ENCODE assay signal across 17 mouse cellular contexts in genomic region chr1:105094500-105094899, GRCm38 (mm10).
DNase-seq lines count a peak whose midpoint lies in the region; ATAC-seq and TF ChIP-seq lines count a peak whose summit lies in the region.
"Had no signal": no experiment of that assay in that cellular context is flagged by ENCODE, and none has a peak within 500 bp of the region (broad histone marks: within the 10 kb centered on the region; RNA-seq: fewer than 3 reads in every experiment).

No protein-coding gene starts in this region.

- no peaks in the 10 kb centered on the region for H3K36me3 ChIP-seq in heart, embryonic 12.5 days
- H3K36me3 ChIP-seq: forebrain, embryonic 12.5 days; heart, embryonic 13.5 days had no signal

- H3K27me3 ChIP-seq in heart, embryonic 12.5 days (replicated peaks), result no peaks in the 10 kb centered on the region
- H3K27me3 ChIP-seq: forebrain, embryonic 12.5 days; heart, embryonic 13.5 days had no signal

- TF ChIP-seq CTCF in lung, adult 2 months (IDR thresholded peaks at IDR 0.05; ENCODE audit: insufficient read depth, low read length), result no peak

- no peak overlapping the region for H3K4me2 ChIP-seq in heart, embryonic 12.5 days
- H3K4me2 ChIP-seq: forebrain, embryonic 12.5 days; heart, embryonic 13.5 days; hindbrain, embryonic 14.5 days had no signal

- ATAC-seq in heart, embryonic 12.5 days (ENCODE audit: insufficient number of reproducible peaks, low FRiP score), result no peak

- H3K4me1 ChIP-seq in heart, embryonic 12.5 days (replicated peaks), result peaks cover 4% of the 10 kb centered on the region; the same call in 1 of the 2 replicates
- no peaks in the 10 kb centered on the region for H3K4me1 ChIP-seq in lung, adult 2 months (ENCODE audit: control insufficient read depth, insufficient read depth, low read length)
- H3K4me1 ChIP-seq: forebrain, embryonic 12.5 days had no signal

- no peak overlapping the region for H3K9ac ChIP-seq in heart, embryonic 12.5 days
- H3K9ac ChIP-seq: forebrain, embryonic 12.5 days; heart, embryonic 13.5 days; hindbrain, embryonic 14.5 days had no signal

- H3K9me3 ChIP-seq in heart, embryonic 12.5 days (replicated peaks), result no peaks in the 10 kb centered on the region
- H3K9me3 ChIP-seq: forebrain, embryonic 12.5 days; heart, embryonic 13.5 days had no signal

- TF ChIP-seq POLR2A in lung, adult 2 months (IDR thresholded peaks at IDR 0.05; ENCODE audit: borderline replicate concordance, extremely low read depth, low read depth, low read length), result no peak

- H3K4me3 ChIP-seq in heart, embryonic 12.5 days, result no peak overlapping the region
- no peak overlapping the region for H3K4me3 ChIP-seq in lung, adult 2 months (replicated peaks; ENCODE audit: extremely low read depth, low read depth, low read length)
- H3K4me3 ChIP-seq: forebrain, embryonic 12.5 days; heart, embryonic 13.5 days; myocyte had no signal

- WGBS in heart, embryonic 12.5 days, result 77% methylated on average over 3 of the region's 3 CpGs
- 77% methylated on average over 3 of the region's 3 CpGs for WGBS in lung, adult 2 months

- peak; percentile 50 for DNase-seq in heart, adult 11 months
- DNase-seq in right cerebral cortex, adult 2 months (ENCODE audit: low spot score in 2 of 2), result peak; percentile 16 to 25
- no peak for DNase-seq in right cerebral cortex, postnatal 10 days (ENCODE audit: low spot score in 2 of 2)
- DNase-seq in cerebellum, adult 8-10 months, result peak; percentile 18
- peak; percentile 40 for DNase-seq in telencephalon, adult 2 months (ENCODE audit: low read depth, low spot score)
- no peak for DNase-seq in lung, adult 2 months
- DNase-seq: adrenal gland, postnatal 10 days; kidney, adult 9 months; kidney, postnatal 36 days; liver; lung, postnatal 14 days; thymus, postnatal 25 days had no signal

- H3K27ac ChIP-seq in heart, embryonic 12.5 days (ENCODE audit: poor library complexity, severe bottlenecking), result no peak overlapping the region
- H3K27ac ChIP-seq: forebrain, embryonic 12.5 days; heart, embryonic 13.5 days; hindbrain, embryonic 14.5 days had no signal

Comparison
In these comparisons a context has a peak if more than half of its experiments do, and no peak if none do; other contexts are left out.
1. DNase-seq: peak in heart, adult 11 months (single experiment), right cerebral cortex, adult 2 months (2 of 2), cerebellum, adult 8-10 months (single experiment) and telencephalon, adult 2 months (single experiment); none in right cerebral cortex, postnatal 10 days (0 of 2) and lung, adult 2 months (single experiment).